Mouse (Mus musculus): ENCODE results near the gene Slc25a11. TPM values are rescaled to one million over a fixed set of nuclear protein-coding genes. Genes with fewer than 3 reads are reported as not detected.

The Slc25a11 gene
- polyA plus RNA-seq, 1 experiment from 2014 or later = 162 TPM

DNA sequence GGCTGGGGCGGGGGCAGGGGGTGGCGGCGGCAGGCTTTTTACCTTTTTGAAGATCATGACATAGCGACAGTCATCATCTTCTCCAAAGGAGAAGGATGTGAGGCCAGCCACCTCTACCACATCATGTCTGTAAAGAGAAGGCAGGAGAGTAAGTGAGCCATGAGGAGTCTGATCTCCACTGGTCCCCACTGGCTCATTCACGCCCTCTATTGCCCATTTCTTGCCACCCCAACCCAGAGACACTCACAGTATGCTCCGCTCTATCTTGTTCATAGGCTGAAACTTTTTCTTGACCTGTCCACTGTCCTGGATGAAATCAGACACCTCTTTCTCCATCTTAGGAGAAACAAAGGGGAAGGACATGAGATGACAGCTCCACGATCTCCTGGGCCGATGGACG, 17.5 kb upstream of the Slc25a11 start:
- Histone ChIP-seq H3K27ac (no peak overlapping the region), H3K4me1 (peaks cover 13% of the 10 kb centered on the region), H3K36me3 (peaks cover 48% of the 10 kb centered on the region), H3K4me3 (no peak overlapping the region), H3K4me2 (no peak overlapping the region), H3K27me3 (no peaks in the 10 kb centered on the region), H3K9me3 (no peaks in the 10 kb centered on the region), H3K9ac (no peak overlapping the region)
- ATAC-seq (ENCODE audit: borderline replicate concordance, extremely low read depth, low FRiP score, low TSS enrichment) = no peak
- WGBS = 89% methylated on average over 9 of the region's 9 CpGs

DNA sequence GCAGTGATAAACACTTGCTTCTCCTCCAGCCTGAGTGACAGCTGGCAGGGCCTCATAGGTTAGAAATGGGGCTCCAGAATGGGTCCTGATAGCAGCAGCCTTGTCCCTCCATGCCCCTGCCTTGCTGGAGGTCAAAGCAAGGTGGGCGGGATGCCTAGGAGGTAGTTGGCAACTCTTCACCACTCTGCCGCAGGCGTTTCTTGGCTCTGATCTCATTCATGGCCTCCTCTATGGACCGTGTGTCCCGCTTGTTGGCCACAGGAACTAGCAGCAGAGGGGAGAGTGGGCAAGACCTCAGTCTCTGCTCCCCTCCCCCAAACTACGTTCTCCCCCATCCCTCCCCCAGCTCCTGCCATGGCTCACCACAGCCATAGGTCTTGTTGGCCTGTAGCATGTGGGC, 16.7 kb upstream of the Slc25a11 start:
- Histone ChIP-seq H3K4me3 (no peak overlapping the region), H3K4me2 (no peak overlapping the region), H3K9ac (no peak overlapping the region), H3K9me3 (no peaks in the 10 kb centered on the region), H3K4me1 (peaks cover 13% of the 10 kb centered on the region), H3K27me3 (no peaks in the 10 kb centered on the region), H3K27ac (no peak overlapping the region), H3K36me3 (peaks cover 48% of the 10 kb centered on the region)
- ATAC-seq (ENCODE audit: borderline replicate concordance, extremely low read depth, low FRiP score, low TSS enrichment) = no peak
- 85% methylated on average over 6 of the region's 6 CpGs for WGBS

DNA sequence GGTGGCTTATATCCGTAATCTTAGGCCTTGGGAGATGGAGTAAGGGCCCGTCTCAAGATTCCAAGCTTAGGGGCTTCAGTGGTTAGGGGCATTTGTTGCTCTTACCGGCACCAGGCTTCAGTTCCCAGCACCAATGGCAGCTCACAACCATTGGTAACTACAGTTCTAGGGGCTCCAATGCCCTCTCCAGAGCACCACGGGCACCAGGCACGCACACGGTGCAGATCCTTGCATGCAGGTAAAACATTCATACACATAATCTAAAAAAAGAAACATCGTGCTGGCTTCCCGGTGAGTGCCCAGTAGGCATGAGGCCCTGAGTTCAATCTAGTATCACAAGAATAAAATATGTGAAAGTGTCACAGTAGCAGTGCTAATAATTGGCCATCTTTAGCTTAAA, 15.8 kb upstream of the Slc25a11 start:
- Histone ChIP-seq H3K4me1 (peaks cover 15% of the 10 kb centered on the region), H3K9me3 (no peaks in the 10 kb centered on the region), H3K9ac (no peak overlapping the region), H3K27ac (no peak overlapping the region), H3K4me3 (no peak overlapping the region), H3K27me3 (no peaks in the 10 kb centered on the region), H3K36me3 (peaks cover 48% of the 10 kb centered on the region), H3K4me2 (no peak overlapping the region)
- WGBS = 92% methylated on average over 8 of the region's 8 CpGs
- ATAC-seq (ENCODE audit: borderline replicate concordance, extremely low read depth, low FRiP score, low TSS enrichment) = no peak

DNA sequence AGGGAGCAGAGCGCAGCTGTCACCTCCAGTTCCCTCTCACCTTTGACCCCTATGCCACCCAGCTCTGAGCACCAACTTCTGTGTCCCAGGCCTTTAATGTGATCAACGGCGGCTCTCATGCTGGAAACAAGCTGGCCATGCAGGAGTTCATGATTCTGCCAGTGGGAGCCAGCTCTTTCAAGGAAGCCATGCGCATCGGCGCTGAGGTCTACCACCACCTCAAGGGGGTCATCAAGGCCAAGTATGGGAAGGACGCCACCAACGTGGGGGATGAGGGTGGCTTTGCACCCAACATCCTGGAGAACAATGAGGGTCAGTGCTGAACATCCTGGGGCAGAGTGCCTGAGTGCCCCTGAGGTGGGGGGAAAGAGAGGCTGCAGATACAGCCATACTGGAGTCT, 13.3 kb upstream of the Slc25a11 start:
- no peaks in the 10 kb centered on the region for H3K9me3 ChIP-seq
- no peaks in the 10 kb centered on the region for H3K27me3 ChIP-seq
- no peak overlapping the region for H3K4me3 ChIP-seq
- H3K9ac ChIP-seq = no peak overlapping the region
- WGBS = 81% methylated on average over 8 of the region's 8 CpGs
- no peak overlapping the region for H3K4me2 ChIP-seq
- peaks cover 44% of the 10 kb centered on the region for H3K36me3 ChIP-seq
- ATAC-seq (ENCODE audit: borderline replicate concordance, extremely low read depth, low FRiP score, low TSS enrichment) = no peak
- peaks cover 30% of the 10 kb centered on the region for H3K4me1 ChIP-seq
- no peak overlapping the region for H3K27ac ChIP-seq

DNA sequence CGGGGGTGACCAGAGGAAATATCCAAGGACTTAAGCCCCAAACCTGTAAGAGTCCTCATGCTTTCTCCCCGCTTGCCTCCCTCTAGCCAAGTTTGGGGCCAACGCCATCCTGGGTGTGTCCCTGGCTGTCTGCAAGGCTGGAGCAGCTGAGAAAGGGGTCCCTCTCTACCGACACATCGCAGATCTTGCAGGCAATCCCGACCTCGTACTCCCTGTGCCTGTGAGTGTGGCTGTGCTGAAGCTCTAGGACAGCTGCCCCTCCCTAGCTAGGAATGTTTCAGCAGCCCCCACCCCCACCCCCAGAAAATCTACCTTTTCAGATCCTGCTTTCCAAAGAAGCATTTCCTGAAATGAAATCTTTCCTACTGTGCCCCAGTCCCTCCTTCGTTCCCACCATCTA, 11.7 kb upstream of the Slc25a11 start:
- H3K36me3 ChIP-seq = peaks cover 28% of the 10 kb centered on the region
- H3K4me1 ChIP-seq = peaks cover 30% of the 10 kb centered on the region
- 64% methylated on average over 8 of the region's 8 CpGs for WGBS
- no peaks in the 10 kb centered on the region for H3K27me3 ChIP-seq
- no peak overlapping the region for H3K9ac ChIP-seq
- ATAC-seq (ENCODE audit: borderline replicate concordance, extremely low read depth, low FRiP score, low TSS enrichment) = no peak
- H3K4me3 ChIP-seq = no peak overlapping the region
- H3K4me2 ChIP-seq = no peak overlapping the region
- H3K9me3 ChIP-seq = no peaks in the 10 kb centered on the region
- no peak overlapping the region for H3K27ac ChIP-seq

DNA sequence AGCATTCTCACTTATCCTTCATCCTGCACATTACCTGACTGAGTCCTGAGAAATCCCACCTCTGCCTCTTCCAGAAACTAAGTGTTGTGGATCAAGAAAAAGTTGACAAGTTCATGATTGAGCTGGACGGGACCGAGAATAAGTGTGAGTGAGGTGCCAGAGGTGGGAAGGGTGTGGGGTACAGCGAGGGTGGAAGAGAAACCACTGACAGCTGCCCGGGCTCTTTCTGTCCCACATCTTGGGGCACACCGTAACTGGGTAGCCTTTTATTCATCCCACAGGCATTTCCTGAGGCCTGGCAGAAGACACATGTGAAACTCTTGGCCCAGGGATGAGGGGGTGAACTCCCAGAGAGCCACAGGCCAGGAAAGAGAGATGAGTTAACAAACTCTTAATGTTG, 11.2 kb upstream of the Slc25a11 start:
- Histone ChIP-seq H3K27ac (no peak overlapping the region), H3K9ac (no peak overlapping the region), H3K9me3 (no peaks in the 10 kb centered on the region), H3K27me3 (no peaks in the 10 kb centered on the region), H3K4me1 (peaks cover 30% of the 10 kb centered on the region), H3K4me2 (no peak overlapping the region), H3K36me3 (peaks cover 24% of the 10 kb centered on the region), H3K4me3 (no peak overlapping the region)
- no peak for ATAC-seq (ENCODE audit: borderline replicate concordance, extremely low read depth, low FRiP score, low TSS enrichment)
- 72% methylated on average over 5 of the region's 5 CpGs for WGBS

DNA sequence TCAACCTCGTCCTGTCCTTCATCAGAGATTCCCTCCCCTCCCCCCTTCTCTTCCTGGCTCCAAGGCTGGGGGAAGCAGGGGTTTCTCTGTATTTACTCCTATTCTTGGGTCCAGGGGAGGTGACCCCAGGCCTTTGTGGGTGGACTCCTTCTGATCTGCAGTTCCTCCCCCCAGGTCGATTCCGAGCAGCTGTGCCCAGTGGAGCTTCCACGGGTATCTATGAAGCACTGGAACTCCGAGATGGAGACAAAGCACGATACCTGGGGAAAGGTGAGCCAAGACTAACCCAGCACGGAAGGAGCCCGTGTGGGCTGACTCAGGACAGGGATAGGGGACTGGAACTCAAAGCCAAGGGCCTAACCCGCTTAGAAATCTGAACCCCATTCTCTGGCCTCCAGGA, 10.7 kb upstream of the Slc25a11 start:
- Histone ChIP-seq H3K4me2 (no peak overlapping the region; the same call in 1 of the 2 replicates), H3K4me1 (peaks cover 31% of the 10 kb centered on the region), H3K27ac (no peak overlapping the region), H3K9me3 (no peaks in the 10 kb centered on the region), H3K9ac (no peak overlapping the region), H3K27me3 (no peaks in the 10 kb centered on the region), H3K4me3 (no peak overlapping the region), H3K36me3 (peaks cover 20% of the 10 kb centered on the region)
- 46% methylated on average over 9 of the region's 9 CpGs for WGBS
- ATAC-seq (ENCODE audit: borderline replicate concordance, extremely low read depth, low FRiP score, low TSS enrichment) = no peak

DNA sequence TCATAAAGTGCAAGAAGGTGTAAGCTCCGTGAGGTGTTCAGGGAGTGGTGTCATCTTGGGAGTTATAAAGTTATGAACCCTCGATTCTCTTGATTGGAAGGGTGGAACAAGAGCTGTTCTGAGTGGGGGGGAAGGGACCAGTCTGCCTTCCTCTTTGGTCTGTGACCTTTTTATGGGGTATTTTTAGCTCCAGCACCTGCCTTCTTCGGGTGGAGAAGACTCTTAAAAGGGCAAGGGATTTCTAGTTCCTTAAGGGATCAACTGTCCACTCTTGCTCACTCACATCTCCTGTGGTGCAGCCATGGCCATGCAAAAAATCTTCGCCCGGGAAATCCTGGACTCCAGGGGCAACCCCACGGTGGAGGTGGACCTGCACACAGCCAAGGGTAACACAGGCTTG, 10.3 kb upstream of the Slc25a11 start:
- ATAC-seq (ENCODE audit: borderline replicate concordance, extremely low read depth, low FRiP score, low TSS enrichment) = no peak
- Histone ChIP-seq H3K36me3 (peaks cover 20% of the 10 kb centered on the region), H3K4me3 (no peak overlapping the region), H3K9me3 (no peaks in the 10 kb centered on the region), H3K4me1 (peaks cover 35% of the 10 kb centered on the region), H3K27me3 (no peaks in the 10 kb centered on the region), H3K27ac (no peak overlapping the region), H3K4me2 (no peak overlapping the region; the same call in 1 of the 2 replicates), H3K9ac (no peak overlapping the region)
- 36% methylated on average over 6 of the region's 6 CpGs for WGBS

DNA sequence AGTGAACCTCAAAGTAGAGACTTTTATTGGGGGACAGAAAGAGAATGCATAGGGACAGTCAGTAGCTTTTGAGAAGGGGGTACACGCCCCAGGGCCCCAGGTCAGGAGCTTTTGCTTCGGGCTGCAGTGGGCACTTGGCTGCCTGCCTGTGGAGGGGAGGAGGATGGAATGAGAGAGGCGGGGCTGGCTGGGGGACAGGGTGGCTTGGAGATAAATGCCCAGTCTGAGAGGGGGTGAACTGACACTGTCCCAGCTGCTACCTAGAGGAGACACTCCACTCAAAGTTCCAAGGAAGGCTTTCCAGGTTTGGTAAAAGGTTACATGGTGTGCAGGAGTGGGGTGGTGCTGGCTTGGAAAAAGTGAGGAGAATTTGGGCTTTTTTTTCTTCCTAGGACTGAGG, 9.7 kb upstream of the Slc25a11 start, which contains the start of gene Eno3:
Gene Eno3 (plus strand): TSS at position 239 of the 400 bp plus-strand sequence.
- Histone ChIP-seq H3K4me2 (peak within 1 kb of the TSS; percentile 95), H3K27ac (peak within 1 kb of the TSS; percentile 99), H3K9me3 (no peaks in the 10 kb centered on the region), H3K4me3 (peak within 1 kb of the TSS; percentile 100), H3K9ac (peak within 1 kb of the TSS; percentile 64), H3K27me3 (no peaks in the 10 kb centered on the region), H3K4me1 (peaks cover 41% of the 10 kb centered on the region), H3K36me3 (peaks cover 20% of the 10 kb centered on the region)
- WGBS = 5% methylated on average over 3 of the region's 3 CpGs
- ATAC-seq (ENCODE audit: borderline replicate concordance, extremely low read depth, low FRiP score, low TSS enrichment) = no peak

DNA sequence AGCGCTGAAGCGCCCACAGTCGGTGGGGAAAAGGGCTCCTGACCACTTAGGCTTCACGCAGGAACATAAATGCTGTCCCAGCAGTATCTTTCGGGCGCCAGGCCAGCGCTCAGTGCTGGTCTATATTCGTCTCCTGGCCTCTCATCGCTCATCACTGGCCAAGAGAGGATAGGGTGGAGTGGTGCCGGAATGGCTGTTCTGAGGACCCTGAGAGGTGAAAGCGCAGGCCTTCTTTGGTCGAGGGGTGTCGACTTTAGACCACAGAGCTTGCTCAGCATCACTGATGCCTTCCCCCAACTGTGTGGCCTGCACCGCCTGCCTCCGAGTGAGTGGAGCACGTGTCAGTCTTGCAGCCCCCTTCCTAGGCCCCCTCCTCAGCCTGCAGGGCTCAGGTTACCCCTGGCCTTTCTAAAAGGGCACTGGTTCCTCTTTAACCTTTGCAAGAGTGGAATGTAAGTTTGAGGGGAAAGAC, 9.2 kb upstream of the Slc25a11 start:
- ATAC-seq (ENCODE audit: borderline replicate concordance, extremely low read depth, low FRiP score, low TSS enrichment) = no peak

DNA sequence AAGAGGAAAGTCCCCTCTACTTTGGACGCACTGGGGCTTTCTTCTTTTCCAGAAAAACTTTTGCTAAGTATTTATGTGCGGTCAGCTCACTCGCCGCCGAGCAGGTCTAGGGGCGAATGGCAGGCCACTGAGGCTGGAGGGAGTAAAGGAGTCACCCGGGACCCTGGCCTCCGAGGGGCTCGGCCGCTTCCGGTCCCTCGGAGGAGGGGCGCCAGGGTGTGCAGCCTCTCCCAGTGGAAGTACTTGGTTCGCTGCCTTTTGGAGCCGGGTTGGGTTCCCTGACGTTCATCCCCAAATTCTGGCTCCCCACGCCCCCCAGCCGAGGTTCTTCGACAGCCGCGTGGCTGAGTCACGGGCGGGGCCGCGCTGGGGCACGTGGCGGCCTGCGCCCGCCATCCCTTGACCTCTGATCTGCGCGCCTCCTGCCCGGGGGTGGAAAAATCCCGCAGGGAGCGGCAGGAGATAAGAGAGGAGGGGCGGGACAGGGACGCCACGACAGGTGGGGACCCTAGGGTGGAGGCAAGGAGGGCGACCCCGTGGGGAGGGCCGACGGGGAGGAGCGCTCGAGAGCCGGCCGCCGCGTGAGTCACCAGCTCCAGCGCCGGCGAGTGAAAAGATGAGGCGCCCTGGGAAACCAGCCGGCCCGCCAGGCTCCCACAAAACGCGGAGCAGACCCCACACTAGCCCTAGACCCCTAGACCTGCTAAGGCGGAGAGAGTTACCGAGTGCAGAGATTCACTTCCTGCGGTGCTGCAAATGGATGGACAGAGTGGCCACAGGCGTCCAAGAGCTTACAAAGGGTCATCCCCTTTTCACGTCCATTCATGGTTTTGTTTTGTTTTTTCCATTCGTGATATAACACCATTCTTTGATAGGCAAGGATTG, 8.5 kb upstream of the Slc25a11 start:
- peak overlapping the region; percentile 95 for H3K4me2 ChIP-seq
- peak; percentile 35 for ATAC-seq (ENCODE audit: borderline replicate concordance, extremely low read depth, low FRiP score, low TSS enrichment)
- no peaks in the 10 kb centered on the region for H3K27me3 ChIP-seq
- H3K36me3 ChIP-seq = peaks cover 27% of the 10 kb centered on the region
- peak overlapping the region; percentile 64 for H3K9ac ChIP-seq
- 1% methylated on average over 60 of the region's 61 CpGs for WGBS
- peak overlapping the region; percentile 99 for H3K27ac ChIP-seq
- peaks cover 53% of the 10 kb centered on the region for H3K4me1 ChIP-seq
- H3K9me3 ChIP-seq = no peaks in the 10 kb centered on the region
- peak overlapping the region; percentile 100 for H3K4me3 ChIP-seq

More for the DNA sequence above, 9.2 kb upstream of the Slc25a11 start:
- Histone ChIP-seq H3K27ac (peak overlapping the region; percentile 99), H3K4me2 (peak overlapping the region; percentile 95), H3K4me3 (peak overlapping the region; percentile 100), H3K27me3 (no peaks in the 10 kb centered on the region), H3K4me1 (peaks cover 46% of the 10 kb centered on the region), H3K9me3 (no peaks in the 10 kb centered on the region), H3K9ac (peak overlapping the region; percentile 25), H3K36me3 (peaks cover 22% of the 10 kb centered on the region)
- WGBS = 9% methylated on average over 16 of the region's 16 CpGs

DNA sequence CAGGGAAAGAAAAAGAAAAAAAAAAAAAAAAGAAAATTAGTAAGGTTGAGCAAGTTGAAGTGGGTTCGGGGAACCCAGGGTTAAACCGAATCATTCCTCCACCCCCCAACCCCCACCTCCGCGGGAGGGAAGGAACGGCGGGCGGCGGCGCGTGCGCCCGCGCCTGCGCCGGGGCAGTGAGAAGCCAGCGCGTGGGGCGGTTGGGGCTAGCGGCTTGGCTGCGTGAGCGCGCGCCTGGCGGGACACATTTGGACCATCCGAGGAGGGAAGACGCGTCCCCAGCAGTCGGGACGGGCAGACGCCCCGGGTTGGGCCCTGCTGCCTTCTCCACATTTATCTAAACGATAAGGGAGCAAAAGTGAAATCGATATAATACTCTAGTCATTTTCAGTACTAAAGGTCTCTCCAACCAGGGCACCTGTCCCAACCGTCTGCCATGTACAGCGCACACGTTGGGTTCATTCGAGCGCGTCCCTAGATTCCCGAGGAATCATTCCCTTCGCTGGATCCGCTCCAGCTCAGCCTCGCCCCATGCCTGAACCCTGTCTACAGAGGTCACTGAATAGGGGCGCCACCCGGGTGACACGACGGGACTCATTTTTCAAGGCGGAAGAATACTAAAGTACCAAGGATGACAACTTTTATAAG, 7.8 kb upstream of the Slc25a11 start:
- Histone ChIP-seq H3K4me2 (peak overlapping the region; percentile 95), H3K27me3 (no peaks in the 10 kb centered on the region), H3K36me3 (peaks cover 30% of the 10 kb centered on the region), H3K9me3 (no peaks in the 10 kb centered on the region), H3K9ac (peak overlapping the region; percentile 64), H3K4me1 (peaks cover 59% of the 10 kb centered on the region), H3K27ac (peak overlapping the region; percentile 99), H3K4me3 (peak overlapping the region; percentile 100)
- peak; percentile 46 for ATAC-seq (ENCODE audit: borderline replicate concordance, extremely low read depth, low FRiP score, low TSS enrichment)
- WGBS = under 1% methylated on average over 47 of the region's 48 CpGs
